Mouse (Mus musculus) brain, embryonic 14.5 days (tissue): Measurements from ENCODE around the gene Fadd.

Experiments used
- CTCF ChIP-seq: fragments of 200-500 bp; IDR thresholded peaks from 2 replicates; pipeline ENCODE4 v1.5.1; 2012; ENCODE audit warnings: inconsistent platforms, mild to moderate bottlenecking, moderate library complexity, borderline replicate concordance; ENCODE audit not compliant: insufficient read depth, insufficient read length; ENCODE audit errors: extremely low read depth
- POLR2A ChIP-seq: fragments of 200-500 bp; IDR thresholded peaks from 2 replicates; pipeline ENCODE4 v1.6.1; 2012; ENCODE audit warnings: mild to moderate bottlenecking, inconsistent platforms, borderline replicate concordance; ENCODE audit not compliant: poor library complexity, insufficient read depth, insufficient read length, severe bottlenecking; ENCODE audit errors: extremely low read depth

DNA sequence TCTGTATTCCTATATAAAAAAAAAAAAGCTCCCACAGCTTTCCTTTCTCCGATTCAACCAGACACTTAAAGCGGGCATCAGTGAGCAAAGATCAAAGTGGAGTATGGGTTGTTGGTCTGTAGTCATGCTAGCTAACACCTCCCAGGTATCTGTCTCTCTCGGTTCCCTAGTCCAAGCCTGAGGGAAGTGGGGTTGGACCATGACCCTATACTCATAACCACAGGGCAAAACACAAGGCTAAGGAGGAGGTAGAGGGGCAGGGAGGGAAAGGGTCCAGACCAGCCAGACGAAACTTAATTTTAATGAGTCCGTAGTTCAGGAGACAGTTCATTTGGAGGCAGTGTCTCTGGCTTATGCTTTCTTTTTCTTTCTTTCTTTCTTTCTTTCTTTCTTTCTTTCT, 10.0 kb downstream of the Fadd start:
- no peak for TF ChIP-seq POLR2A
- TF ChIP-seq CTCF = no peak
